Mouse (Mus musculus): ENCODE measurements around the gene Fat4.
A peak's percentile ranks its signal among the peaks of the same experiment; 100 is the strongest.

Fat4 gene

GRCm38 (mm10) chr3:38886890-38887355 lies at the start of gene Fat4:
TSS of gene Fat4 (plus strand) at chr3:38886940.
- DNase-seq, result no peak

DNA sequence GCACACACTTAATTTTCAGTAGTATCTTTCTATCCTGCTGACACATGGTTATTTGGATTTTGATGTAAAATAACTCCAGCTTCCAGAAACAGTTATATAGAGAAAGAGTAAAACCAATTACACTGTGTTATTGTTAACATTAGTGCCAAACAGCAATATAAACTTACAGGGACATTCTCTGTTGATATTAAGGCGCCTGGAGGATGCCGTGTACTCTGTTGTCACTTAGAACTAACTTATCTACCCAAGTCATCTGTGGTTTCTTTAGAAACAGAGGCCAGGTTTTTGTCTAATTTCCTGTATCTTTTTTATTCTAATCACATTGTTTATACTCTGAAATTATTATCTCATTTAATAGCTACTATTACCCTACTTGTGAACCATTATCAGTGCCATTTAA lies 47.3 kb upstream of the Fat4 start:
- no peak for DNase-seq

DNA sequence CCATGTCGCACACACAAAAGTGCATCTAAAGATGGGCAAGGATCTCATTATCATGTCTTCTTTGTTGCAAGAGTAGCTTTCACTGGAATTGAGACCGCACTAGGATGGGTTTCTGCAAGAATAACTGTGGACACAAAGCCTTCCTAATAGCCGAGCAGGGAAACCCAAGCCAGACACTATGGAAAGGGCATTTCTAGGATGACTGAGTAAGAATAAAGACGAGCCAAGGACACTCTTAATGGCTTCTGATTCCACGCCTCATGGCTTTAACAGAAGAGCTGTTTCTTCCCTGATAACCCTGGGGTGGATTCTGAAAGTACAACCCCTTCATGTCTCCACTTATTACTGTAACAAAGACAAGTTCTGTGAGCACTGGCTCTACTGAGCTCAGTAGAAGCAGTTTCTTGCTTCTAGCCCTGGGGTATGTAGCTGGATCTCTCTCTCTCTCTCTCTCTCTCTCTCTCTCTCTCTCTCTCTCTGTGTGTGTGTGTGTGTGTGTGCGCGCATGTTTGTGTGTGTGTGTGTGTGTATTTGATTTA lies 43.7 kb upstream of the Fat4 start:
- DNase-seq, result no peak

DNA sequence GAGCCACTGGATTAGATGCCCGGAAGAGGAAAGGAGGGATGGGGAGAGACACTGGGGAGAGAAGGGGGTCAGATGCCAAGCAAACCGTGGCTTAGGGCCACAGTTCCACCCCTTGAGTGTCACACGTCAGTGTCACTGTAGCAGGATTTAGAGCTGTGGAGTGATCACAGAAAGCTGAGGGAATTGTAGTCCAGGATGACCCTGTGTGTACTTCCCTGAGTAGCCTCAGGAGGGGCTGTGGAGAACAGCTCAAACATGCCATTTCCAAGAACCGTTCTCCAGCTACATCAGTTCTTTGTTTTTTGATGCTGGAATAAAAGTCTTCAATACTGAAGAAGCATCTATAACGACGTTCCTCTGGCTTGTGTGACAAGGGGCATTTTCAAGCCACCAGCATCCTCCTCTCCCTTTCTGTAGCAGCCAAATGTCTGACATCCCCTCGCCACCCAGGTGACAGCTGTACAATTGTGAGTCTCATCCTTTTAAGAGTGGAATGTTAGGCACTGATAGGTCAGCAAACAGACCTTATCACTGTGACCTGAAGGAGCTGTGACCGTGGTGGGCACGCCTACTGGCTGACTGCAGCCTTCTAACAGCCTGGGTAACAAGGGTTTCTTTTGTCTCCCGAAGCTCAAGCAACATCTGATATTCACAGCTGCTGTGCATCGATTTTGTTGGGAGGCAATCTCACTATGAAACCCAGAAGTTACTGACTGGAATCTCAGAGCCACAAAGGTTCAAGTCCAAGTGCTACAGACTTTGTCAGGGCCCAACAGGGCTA lies 39.9 kb upstream of the Fat4 start:
- DNase-seq, result no peak

GRCm38 (mm10) chr3:38849077-38849476 lies 37.7 kb upstream of the Fat4 start:
- DNase-seq, result no peak

DNA sequence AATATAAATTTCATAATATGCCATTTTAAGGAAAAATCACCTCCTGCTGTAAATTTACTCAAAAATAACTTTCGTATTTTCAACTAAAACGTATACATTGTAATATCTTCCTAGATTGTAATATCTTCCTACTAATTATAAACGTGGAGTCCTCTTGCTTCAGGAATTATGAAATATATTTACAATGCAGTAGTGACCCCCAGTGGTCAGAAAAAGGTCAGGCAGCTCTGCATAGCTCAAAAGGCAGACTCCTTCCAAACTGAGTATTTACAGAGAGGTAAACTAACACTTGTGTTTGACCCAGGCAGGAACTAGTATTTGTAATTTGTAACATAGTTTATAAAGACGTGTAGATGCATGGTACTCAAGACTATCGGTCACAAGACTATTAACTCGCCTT lies 37.2 kb upstream of the Fat4 start:
- DNase-seq, result no peak

DNA sequence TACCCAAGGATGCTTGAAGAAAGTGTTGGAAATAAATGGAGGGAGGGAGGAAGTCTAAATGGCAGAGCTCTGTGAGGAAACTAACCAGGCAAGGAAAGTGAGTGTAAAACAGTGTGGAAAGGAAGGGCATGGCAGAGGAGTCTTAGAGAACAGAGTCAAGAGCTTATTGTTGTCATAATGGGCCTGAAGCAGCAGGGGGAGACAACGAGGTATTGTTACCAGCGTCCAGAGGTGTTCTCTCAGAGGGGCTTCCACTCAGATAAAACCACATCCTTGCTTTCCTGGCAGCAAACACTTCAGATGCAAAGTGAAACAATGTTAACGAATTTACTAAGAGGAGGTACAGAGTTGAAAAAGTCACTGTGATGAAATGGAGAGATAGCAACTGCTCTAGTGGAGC lies 33.1 kb upstream of the Fat4 start:
- DNase-seq, result no peak

DNA sequence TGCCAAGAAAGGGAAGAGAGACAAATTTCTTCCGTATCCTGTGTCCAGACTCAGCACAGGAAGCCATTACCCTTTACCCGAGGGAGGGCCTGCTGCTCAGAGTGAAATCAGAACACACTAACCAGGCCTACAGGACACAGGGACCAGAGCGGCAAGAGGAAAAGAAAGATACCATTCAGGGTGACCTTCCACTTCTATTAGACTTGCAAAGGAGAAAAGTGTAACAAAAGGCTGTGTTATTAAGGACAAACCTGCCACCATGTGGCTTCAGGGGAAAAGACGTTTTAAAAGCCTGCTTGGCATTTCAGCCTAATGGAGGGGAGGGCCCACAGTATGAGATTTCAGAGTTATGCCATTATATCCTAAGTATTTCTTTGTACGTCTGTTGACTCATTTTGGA lies 26.1 kb upstream of the Fat4 start:
- DNase-seq, result peak; percentile 6

DNA sequence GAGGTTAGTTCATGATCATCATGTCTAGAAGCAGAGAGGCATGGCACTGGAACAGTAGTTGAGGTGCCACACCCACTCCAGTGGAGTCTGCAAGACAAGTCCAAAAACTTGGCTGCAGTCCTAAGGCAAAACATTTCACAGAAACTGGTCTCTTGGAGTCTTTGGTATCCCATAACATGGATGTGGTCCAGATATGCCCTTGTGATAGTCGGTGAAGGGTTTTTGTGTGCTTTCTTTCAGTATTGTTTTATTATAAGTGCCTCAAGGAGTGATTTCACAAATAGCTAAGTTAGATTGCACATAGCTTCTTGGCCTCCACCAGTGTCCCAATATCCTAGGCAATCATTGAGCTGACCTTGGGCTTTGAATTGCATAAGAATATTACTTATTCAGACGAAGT lies 15.4 kb upstream of the Fat4 start:
- DNase-seq, result no peak

- DNase-seq, result no peak
Measured at GRCm38 (mm10) chr3:38875872-38876271, 10.9 kb upstream of the Fat4 start.

- no peak for DNase-seq
Measured at GRCm38 (mm10) chr3:38876706-38877105, 10.0 kb upstream of the Fat4 start.

DNA sequence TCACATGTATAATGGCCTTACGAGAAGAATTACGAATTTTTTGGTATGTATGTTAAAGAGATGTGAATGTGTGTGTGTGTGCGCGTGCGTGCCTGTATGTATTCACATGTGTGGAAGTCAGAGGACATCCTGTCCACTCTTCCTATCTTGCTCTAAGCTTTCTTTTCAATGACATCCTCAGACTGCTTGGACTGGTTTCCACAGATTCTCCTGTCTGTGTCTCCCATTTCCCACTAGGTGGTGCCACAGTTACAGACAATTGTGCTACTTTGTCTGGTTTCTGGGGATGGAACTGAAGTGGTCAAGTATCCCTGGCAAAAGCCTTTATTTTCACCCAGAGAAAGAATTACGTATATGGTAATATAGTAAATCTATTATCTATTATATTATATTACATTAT lies 4.0 kb upstream of the Fat4 start:
- DNase-seq, result peak; percentile 8

- DNase-seq, result no peak
Measured at GRCm38 (mm10) chr3:38883676-38884075, 3.1 kb upstream of the Fat4 start.

DNA sequence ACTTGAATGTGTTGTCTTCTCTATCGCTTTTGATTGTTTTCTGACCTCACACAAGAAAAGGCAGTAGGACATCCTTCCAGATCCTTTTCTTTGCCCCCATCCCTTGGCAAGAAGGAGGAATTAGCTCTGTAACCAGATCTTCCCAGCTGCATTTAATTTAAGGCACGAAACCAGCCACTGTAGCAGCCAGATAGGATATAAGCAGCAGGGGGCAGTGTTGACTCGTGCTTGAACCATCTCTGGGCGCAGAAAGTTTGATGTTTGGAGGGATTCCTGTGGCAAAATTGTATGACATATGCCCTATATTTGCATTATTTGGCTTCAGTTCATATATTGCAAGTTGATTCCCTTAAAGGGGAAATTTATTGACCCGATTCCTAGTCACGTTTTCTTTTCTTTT lies 2.5 kb upstream of the Fat4 start:
- peak; percentile 55 for DNase-seq

DNA sequence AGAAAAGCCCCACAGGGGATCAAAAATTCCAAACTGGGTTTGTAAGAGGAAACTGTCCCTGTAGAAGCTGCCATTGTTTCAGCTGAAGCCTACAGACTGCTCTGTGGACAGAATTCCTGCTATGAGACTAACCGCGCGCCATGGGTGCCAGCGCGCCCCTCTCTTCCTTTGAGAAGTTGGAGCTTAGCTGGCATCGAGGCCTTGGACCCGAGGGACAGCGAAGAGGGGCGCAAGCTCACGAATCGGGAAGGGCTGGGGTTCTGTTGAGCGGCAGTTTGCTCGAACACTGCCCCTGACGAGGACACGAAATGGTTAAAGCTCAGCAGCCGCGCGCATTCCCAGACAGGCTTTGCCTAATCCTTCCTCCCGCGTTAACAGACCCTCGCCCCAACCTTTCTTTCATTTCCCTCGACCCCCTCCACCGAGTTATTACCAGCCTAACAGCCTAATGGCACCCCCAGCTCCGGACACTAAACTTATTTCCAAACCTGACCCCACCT lies 1.8 kb upstream of the Fat4 start:
- peak; percentile 6 for DNase-seq

GRCm38 (mm10) chr3:38885481-38886001 lies 1.2 kb upstream of the Fat4 start:
- peak; percentile 75 for DNase-seq

- DNase-seq, result peak; percentile 3
Measured at GRCm38 (mm10) chr3:38886061-38886821, 499 bp upstream of the Fat4 start.

GRCm38 (mm10) chr3:38887381-38887991 lies 746 bp downstream of the Fat4 start:
- DNase-seq, result peak; percentile 25

DNA sequence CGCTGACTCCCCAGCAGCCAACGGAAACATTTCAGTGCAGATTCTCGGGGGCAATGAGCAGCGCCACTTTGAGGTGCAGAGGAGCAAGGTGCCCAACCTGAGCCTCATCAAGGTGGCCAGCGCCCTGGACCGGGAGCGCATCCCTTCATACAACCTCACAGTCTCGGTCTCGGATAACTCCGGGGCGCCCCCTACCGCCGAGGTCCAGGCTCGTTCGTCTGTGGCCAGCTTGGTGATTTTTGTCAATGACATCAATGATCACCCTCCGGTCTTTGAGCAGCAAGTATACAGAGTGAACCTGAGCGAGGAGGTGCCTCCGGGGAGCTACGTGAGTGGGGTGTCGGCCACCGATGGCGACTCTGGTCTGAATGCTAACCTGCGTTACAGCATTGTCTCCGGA lies 1.4 kb downstream of the Fat4 start:
- peak; percentile 52 for DNase-seq

- DNase-seq, result no peak
Measured at GRCm38 (mm10) chr3:38892791-38893224, 6.1 kb downstream of the Fat4 start.

- no peak for DNase-seq
Measured at GRCm38 (mm10) chr3:38900839-38901238, 14.1 kb downstream of the Fat4 start.

GRCm38 (mm10) chr3:38906832-38907231 lies 20.1 kb downstream of the Fat4 start:
- DNase-seq, result no peak
